Mouse (Mus musculus) layer of hippocampus, adult 2 months (tissue): ENCODE data around the gene Ibsp. TPM values are rescaled to one million over a fixed set of nuclear protein-coding genes. Genes with fewer than 3 reads are reported as not detected.

Experiments used
- DNase-seq, 2 experiments: peaks; one replicate each; pipeline ENCODE4 v3.0.0; 2022; ENCODE audit warnings: low spot score in 2 of 2
- H3K27ac ChIP-seq: fragments of 200-600 bp; 2 replicates; pipeline ENCODE4 v1.8.1; 2022
- H3K4me3 ChIP-seq: fragments of 200-600 bp; 2 replicates; pipeline ENCODE4 v1.8.1; 2022; ENCODE audit warnings: mild to moderate bottlenecking
- CTCF ChIP-seq: fragments of 200-600 bp; conservative IDR thresholded peaks from 2 replicates; pipeline ENCODE4 v1.8.1; 2022; ENCODE audit warnings: antibody characterized with exemption, mild to moderate bottlenecking, moderate library complexity
- total RNA-seq, 2 experiments: library from RNA; stranded (reverse); gene quantifications; 2 replicates each; pipeline ENCODE4 v1.2.3; 2021

Ibsp gene
- total RNA-seq, 2 experiments from 2014 or later: 0.23 TPM; not detected in 1

DNA sequence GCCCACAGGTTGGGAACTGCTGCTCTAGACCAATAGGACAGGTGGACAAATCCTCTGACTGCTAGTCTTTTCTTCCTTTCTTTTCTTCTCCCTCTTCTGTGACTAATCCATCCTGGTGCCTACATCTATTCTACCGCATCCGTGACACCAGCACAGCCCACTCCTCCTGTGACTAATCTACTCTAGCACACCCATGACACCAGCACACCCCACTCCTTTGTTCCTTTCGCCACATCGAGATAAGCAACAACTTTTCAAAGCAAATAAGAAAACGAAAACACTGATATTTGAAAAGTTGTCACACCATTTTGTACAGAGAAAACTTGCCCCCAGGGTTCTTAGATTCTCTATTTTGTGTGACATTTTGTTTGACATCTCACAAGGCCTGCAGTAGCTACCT lies 31.1 kb downstream of the Ibsp start:
- no peak overlapping the region for H3K4me3 ChIP-seq
- DNase-seq: no peak
- TF ChIP-seq CTCF: no peak
- H3K27ac ChIP-seq: no peak overlapping the region

DNA sequence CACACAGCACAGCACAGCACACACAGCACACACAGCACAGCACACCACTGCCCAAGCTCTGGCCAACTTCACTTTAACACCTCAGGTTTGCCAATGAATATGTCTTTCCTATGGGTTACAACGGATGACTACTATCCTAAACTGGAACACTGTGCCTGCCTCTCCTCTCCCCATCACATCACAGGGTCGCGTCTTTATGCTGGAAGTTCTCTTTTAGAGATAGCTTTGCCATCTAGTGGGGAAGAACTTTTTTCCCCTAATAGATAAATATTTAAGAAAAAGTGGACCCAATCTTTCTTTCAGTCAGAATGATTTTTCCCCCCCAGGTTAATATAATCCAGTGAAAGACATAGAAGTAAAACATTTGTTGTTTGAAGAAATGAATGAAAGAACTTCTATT lies 33.3 kb downstream of the Ibsp start:
- DNase-seq: no peak
- peak; percentile 25; the same call in 1 of the 2 replicates for TF ChIP-seq CTCF
- no peak overlapping the region for H3K4me3 ChIP-seq
- no peak overlapping the region for H3K27ac ChIP-seq

DNA sequence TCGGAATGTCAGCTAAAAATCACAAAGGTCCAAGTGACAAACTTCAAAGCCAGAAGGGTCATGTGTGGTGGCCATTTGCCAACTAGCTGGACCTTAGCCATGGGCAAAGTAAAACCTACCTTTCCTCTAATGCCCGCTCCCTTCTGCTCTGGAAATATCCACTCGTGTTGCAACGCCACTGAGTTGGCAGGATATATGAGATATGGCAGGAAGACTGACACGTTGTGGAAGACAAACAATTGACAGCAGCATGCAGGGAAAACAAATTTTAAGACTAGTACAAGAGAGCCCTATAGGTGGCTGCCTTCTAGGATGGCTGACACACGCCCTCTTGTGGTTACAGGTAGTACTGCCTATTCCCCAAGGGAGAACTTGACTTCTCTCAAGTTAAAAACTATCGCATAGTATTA lies 34.3 kb downstream of the Ibsp start:
- TF ChIP-seq CTCF: peak; percentile 97
- Histone ChIP-seq H3K27ac (no peak overlapping the region), H3K4me3 (no peak overlapping the region)
- peak; percentile 47 to 80 for DNase-seq

DNA sequence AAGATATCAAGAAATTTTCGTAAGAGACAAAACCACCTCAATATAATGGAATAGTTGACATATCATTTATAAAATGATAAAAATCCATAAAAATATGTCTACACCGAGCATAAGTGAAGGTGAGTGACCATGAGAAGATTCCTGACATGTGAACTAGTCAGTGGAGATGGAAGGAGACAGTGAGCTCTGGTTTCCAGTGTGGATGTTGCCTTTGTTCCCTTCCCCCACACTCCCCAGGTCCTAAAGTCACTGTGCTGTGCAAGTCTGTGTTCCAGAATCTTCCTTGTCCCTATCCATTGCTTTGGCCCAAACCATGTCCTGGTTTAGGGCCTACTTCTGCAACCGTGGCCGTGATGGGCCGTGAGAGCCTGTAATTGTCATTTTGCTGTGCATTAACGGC lies 34.7 kb downstream of the Ibsp start:
- Histone ChIP-seq H3K4me3 (no peak overlapping the region), H3K27ac (no peak overlapping the region)
- no peak; the same call in 1 of the 2 replicates for TF ChIP-seq CTCF
- DNase-seq: no peak

DNA sequence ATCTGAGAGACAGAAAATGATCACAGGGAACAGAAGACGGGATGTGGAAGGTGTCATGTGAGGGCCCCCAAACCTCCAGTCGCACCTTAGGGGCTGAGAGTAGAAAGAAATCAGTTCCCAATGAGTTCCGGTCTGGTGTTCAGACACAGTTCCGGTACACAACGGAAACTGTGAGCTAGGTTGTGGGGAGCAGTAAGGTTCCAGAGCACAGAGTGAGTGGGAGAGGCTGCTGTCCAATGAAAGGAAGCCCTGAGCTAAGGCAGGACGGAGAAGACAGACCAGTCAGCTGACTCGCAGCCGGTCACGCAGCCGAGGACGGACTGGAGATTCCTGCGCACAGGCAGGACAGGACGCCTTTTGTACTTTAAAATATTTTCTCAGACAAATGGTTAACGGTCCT lies 35.5 kb downstream of the Ibsp start:
- TF ChIP-seq CTCF: no peak
- DNase-seq: no peak

DNA sequence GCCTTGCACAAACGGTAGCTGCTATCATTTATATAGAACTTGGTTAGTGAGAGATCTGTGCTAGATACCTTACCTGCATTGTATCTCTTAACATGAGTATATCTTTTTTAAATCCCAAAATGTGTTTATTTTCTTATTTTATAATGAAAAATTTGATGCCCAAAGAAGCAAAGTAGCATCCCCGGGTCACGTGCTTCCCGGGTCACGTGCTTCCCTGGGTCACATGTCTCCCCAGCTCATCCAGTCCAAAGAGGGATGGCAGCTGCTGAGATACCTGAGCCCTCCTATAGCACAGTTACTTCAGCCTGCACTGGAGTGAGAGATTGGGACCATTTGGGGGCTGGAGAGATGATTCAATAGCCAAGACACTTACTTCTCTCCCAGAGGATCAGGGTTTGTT lies 37.0 kb downstream of the Ibsp start:
- H3K4me3 ChIP-seq: no peak overlapping the region
- no peak for TF ChIP-seq CTCF
- no peak overlapping the region for H3K27ac ChIP-seq
- DNase-seq: no peak

More for the DNA sequence above, 35.5 kb downstream of the Ibsp start:
- H3K4me3 ChIP-seq: no peak overlapping the region
- no peak overlapping the region for H3K27ac ChIP-seq

DNA sequence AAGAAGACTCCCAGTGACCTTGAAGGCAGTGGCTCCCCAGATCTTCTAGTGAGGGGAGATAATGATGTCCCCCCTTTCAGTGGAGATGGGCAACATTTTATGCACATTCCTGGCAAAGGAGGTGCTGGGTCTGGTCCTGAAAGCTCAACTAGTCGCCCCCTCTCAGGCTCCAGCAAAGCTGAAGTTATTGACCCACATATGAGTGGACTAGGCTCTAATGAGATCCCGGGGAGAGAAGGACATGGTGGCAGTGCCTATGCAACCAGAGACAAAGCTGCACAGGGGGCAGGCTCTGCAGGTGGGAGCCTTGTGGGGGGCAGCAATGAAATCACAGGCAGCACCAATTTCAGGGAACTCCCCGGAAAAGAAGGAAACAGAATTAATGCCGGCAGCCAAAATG lies 38.5 kb downstream of the Ibsp start:
- no peak for DNase-seq
- H3K27ac ChIP-seq: no peak overlapping the region
- no peak overlapping the region for H3K4me3 ChIP-seq
- no peak for TF ChIP-seq CTCF

DNA sequence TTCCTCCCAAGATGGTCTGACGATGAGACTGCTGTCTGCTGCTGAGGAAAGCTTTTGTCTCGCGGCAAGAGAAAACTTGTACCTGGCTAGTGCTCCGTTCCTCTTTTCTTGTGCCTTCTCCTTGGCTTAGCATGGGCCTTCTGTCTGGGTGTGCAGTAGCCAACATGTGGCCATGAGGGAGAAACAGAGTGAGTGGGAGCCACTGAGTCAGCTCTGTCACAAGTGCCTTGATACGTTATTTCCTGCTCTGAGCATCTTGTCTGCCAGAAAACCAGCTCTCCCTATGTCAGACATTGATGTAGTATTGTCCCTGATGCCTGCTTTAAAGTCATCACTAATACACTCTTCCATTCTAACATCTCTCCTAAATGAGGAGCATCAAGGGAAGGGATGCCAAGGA lies 40.0 kb downstream of the Ibsp start:
- Histone ChIP-seq H3K4me3 (no peak overlapping the region), H3K27ac (no peak overlapping the region)
- peak in 1 of 2 experiments; percentile 19 for DNase-seq
- TF ChIP-seq CTCF: no peak

DNA sequence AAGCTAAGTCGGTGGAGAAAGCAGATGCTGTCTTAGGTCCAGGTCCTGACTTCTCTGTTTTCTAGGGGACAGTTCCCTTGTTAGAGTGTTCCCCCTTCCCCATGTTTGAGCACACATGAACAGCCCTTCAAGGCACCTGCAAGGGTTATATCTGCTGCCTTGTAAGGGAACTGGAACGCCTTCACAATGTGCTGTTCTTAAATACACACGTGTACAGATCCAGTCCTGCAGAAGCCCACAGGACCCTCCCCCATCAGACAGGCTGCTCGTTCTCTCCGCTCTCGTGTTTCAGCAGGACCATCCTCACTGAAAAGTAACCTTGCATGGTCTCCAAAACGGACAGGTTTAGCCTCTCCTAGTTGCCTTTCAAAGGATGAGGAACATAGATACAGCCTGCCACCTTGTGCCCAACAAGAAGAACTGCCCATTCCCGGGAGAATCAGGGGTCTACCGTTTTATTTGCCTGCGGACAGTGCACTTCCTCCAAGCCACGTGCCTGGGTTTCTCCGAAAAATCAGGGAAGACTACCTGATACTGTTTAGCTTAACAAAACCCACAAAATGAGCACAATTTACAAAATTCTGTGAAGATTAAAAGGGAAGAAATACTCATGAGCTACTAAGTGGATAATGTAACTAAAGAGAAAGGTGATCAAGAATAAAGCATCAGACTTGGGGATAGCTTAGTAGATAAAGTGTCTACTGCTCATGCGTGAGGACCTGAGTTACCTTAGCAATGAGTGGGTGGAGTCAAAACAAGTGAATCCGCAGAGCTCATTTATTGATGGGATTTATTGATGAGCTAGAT lies 40.9 kb downstream of the Ibsp start:
- DNase-seq: peak; percentile 39 to 59
- peak; percentile 82 for TF ChIP-seq CTCF
- peak overlapping the region; percentile 7; the same call in 1 of the 2 replicates for H3K4me3 ChIP-seq

DNA sequence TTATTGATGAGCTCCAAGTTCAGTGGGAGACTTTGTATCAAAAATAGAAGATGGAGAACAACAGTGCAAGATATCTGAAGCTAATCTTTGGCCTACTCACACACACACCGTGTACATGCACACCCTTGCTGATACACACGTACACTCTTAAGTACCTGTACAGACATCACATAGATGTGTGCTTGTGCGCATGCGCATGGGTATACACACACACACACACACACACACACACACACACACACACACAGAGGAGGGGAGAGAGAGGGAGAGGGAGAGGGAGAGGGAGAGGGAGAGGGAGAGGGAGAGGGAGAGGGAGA lies 41.5 kb downstream of the Ibsp start:
- Histone ChIP-seq H3K4me3 (no peak overlapping the region), H3K27ac (no peak overlapping the region)
- no peak for DNase-seq
- TF ChIP-seq CTCF: no peak

More for the DNA sequence above, 40.9 kb downstream of the Ibsp start:
- no peak overlapping the region for H3K27ac ChIP-seq

DNA sequence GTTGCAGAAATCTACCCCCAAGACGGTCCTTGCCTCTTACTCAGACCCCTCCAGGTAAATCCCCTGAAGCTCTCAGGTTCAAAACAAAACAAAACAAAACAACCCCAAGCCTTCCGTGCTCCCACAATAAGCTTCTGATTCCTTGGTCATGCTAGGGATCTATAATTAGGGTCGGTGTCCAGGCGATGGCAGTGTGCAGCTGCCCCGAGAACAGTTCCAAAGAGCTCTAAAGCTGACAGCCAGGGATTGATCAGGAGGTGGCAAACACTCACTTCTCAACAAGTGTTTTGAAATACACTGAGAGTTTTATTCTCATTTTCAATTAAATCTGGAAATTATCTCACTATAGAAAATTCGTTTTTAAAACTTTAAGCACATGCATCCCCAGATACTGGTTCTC lies 43.9 kb downstream of the Ibsp start:
- Histone ChIP-seq H3K4me3 (no peak overlapping the region), H3K27ac (no peak overlapping the region)
- TF ChIP-seq CTCF: peak; percentile 62
- no peak for DNase-seq

DNA sequence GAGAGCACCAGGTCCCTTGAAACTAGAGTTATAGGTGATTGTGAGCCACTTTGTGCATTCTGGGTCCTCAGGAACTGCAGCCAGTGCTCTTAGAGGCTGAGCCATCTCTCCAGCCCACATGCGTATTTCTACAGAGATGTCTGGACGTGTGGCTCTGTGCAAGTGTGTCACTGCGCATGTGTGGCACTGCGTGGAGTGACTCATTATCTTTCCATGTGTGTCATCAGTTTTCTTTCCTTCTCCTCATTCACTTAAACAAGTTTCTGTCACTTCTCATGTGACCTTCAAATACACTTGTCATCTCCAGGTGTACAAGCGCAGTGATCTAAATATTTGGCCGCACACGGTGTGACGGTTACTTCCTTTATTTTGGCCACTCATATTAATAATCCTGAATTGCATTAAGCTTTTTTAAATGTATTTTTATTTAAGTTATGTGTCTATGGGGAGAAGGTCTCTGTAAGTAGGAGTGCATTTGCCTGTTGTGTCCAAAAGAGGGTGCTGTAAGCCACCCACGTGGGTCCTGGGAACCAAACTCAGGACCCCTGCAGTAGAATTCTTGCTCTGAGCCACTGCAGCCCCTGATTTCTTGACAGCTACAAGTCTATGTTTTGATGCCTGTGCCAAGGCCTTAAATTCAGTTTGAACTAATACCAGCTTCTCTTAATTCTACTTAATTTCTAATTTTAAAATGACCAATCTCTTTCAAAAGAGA lies 45.7 kb downstream of the Ibsp start:
- Histone ChIP-seq H3K27ac (no peak overlapping the region), H3K4me3 (no peak overlapping the region)
- TF ChIP-seq CTCF: peak; percentile 76
- DNase-seq: no peak

DNA sequence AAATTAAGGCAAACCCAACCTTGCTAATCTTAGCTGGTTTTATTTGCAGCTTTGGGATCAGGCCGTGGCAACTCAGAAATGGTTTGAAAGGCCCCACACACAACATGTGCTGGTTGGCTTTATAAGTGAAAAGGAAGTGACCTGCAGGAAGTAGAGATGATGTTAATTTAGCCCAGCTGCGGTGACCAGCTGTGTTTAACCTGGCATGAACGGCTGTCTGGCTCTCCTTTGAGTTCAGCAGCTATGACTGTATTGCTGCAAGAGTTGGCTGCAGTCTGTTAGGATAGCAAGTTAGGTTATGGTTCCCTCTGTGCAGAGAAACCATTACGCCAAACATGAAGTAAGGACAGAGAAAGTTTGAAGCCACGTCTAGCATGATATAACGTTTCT lies 46.3 kb downstream of the Ibsp start:
- TF ChIP-seq CTCF: no peak
- no peak overlapping the region for H3K4me3 ChIP-seq
- H3K27ac ChIP-seq: no peak overlapping the region
- no peak for DNase-seq

DNA sequence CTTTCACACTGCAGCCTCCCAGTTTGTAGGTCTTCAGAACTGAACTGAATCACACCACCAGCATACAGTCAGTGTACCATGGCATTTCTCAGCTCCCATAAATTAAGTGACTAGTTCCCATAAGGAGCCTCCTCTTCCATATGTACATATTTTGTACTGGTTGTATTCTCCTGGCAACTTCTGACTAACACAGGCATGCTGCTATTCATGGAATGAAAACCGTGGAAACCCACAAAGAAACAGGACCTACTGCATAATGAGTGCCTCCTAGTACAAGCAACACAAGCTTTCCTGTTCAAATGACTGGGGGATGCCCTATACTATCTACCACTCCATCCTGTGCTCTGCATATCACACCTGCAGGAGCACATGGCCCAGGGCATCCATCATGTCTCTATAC lies 52.1 kb downstream of the Ibsp start:
- DNase-seq: no peak
- no peak overlapping the region for H3K27ac ChIP-seq
- no peak overlapping the region for H3K4me3 ChIP-seq
- no peak for TF ChIP-seq CTCF
